Mouse (Mus musculus): ENCODE results near the gene Ist1.

DNA sequence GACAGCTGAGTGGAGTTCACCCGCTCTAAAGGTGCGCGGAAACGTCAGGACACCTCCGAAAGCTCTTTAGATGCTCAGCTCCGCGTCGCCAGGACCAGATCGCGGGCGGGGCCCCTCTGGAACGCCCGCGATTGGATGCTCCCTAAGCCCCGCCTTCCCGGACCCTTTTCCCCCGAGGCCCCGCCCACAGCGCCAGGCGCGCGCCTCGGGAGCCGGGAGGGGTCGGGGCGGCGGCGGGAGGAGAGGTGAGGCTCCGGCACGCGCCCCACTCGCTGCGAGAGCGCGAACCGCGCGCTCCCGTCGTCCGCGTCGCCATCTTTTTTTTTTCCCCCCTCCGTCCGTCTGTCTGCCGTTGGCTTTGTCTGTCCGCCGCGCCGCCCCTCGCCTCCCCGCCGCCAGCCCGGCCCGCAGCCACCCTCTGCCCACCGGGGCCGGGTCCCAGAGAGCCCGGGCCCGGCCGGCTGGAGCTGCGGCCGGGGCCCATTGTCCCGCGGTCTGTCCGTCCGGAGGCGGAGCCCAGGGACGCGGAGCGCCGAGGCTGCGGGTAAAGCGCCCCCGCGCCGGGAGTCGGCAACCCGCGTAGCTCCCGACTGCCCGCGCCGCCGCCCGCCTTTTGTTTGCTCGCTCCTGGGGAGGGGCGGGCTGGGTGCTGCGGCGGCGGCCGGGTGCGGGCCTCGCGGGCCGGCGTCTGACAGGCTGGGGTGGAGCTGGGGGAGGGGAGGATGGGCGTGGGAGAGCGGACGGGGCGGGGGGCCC, 12.4 kb upstream of the Ist1 start, which contains the start of gene Zfp821:
- TF ChIP-seq POLR2A (IDR thresholded peaks at IDR 0.05; ENCODE audit: borderline replicate concordance, low read depth, low read length) = no peak
- TF ChIP-seq CTCF (IDR thresholded peaks at IDR 0.05; ENCODE audit: low read depth, low read length) = no peak

All from bone marrow macrophage, adult 2 months (primary cell).